Mouse (Mus musculus) forebrain, embryonic 10.5 days (tissue): Measurements from ENCODE around the gene Zbtb38. TPM values are rescaled to one million over a fixed set of nuclear protein-coding genes. Genes with fewer than 3 reads are reported as not detected.

Experiments used
- DNase-seq: peaks from one replicate; pipeline ENCODE4 v3.0.0-alpha.2; 2017; ENCODE audit warnings: low spot score; ENCODE audit errors: extremely low spot score
- H3K27ac ChIP-seq: fragments of 300-500 bp; sonication (generic); 2 replicates; pipeline ENCODE4 v1.5.1; 2016; ENCODE audit warnings: mild to moderate bottlenecking
- H3K27me3 ChIP-seq: fragments of 300-500 bp; sonication (generic); 2 replicates; pipeline ENCODE4 v1.6.1; 2016; ENCODE audit warnings: mild to moderate bottlenecking; ENCODE audit not compliant: poor library complexity, severe bottlenecking
- H3K36me3 ChIP-seq: fragments of 300-500 bp; sonication (generic); replicated peaks from 2 replicates; pipeline ENCODE4 v1.6.1; 2016; ENCODE audit warnings: mild to moderate bottlenecking, moderate library complexity
- H3K4me1 ChIP-seq: fragments of 300-500 bp; sonication (generic); 2 replicates; pipeline ENCODE4 v1.6.1; 2016
- H3K4me3 ChIP-seq: fragments of 300-500 bp; sonication (generic); 2 replicates; pipeline ENCODE4 v1.5.1; 2016; ENCODE audit warnings: mild to moderate bottlenecking, moderate library complexity
- H3K9me3 ChIP-seq: fragments of 300-500 bp; sonication (generic); 2 replicates; pipeline ENCODE4 v1.6.1; 2016; ENCODE audit warnings: mild to moderate bottlenecking, moderate library complexity
- WGBS: fragments of 180-500 bp; shearing (Covaris S2); methylation state at CpG from one replicate; pipeline ENCODE4 v1.1.7; 2016; 5-methylcytosine and 5-hydroxymethylcytosine counted together
- polyA plus RNA-seq: library from polyadenylated mRNA; unstranded; fragments of >200 nt; fragmentation: Nextera tagmentation; extraction: Ambion mirVana; gene quantifications from 2 replicates; pipeline ENCODE4 v1.2.1, GENCODE M21; 2016

Zbtb38 gene
- polyA plus RNA-seq, 1 experiment from 2014 or later = 9.4 TPM

DNA sequence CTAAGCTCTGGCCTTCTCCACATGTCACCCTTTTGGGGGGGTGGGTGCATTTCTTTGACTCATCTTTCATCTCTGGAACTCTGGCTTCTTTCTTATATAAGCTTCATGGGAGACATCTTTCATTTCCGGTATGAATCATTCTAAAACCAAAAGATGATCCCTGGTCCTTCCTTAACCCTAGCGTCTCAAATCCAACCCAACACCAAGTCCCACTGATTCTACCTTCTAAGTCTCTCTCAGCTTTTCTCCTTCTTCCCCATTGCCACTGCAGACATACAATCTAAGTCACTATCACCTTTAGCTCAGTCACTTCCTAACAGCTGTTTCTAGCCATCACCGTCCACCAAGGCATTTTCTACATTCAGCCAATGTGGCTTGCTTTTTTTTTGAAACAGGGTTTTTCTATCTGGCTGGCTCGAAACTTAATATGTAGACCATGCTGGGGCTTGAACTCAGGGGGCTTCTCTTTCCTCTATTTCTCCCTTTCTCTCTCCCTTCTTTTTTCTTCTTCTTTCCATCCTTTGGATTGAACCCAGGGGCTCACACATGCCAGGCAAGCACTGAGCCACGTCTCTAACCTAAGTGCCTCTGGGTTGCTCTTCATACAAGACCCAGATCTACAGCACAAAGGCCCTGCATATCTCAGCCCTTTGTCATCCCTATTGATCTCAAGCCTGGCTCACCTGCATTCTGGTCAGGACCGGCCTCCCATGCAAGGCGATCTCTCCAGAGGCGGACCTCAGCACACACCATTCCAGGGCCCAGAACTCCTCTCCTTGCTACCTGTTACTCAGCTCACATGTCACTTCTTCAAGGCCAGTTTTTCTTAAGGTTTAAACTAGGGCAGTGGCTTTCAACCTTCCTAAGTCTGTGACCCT is 76.6 kb downstream of the Zbtb38 start:
- Histone ChIP-seq H3K9me3 (no peaks in the 10 kb centered on the region), H3K27me3 (no peaks in the 10 kb centered on the region), H3K27ac (no peak overlapping the region), H3K36me3 (no peaks in the 10 kb centered on the region), H3K4me3 (no peak overlapping the region), H3K4me1 (0 out of 2 replicates have a peak, but pooled peaks cover 6% of the 10 kb centered on the region)
- DNase-seq = no peak
- WGBS = 87% methylated on average over 8 of the region's 8 CpGs

DNA sequence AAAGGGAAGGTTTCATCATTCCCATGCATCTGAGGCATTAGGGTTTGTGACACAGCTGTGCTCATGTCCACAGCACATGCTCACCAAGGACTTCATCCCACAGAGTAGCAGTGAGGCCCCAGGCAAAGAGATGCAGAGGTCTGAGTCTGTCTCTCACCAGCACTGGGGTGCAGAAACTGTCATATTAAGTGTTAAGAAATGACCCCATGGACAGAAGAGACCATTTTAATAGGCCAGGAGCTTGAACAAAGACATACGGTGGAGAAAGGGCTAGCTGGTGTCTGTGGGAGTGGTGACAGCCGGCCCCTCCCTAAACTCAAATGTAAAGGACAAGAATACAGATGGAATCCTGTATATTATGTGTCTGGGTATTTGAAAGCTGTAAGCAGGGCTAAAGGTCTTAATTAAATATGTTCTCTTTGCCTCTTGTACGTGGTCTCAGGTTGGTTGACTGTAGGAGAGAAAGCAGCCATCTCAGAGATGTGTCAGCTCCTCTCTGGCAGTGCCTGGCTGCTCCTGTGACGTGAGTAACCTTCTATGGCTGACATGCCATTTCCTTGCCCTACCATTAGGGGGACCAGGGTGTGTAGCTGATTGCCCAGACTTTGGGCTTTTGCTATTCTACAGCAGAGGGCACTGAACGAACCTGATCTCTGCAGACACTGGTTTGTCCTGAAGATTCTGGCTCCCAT is 77.4 kb downstream of the Zbtb38 start:
- Histone ChIP-seq H3K27ac (no peak overlapping the region), H3K27me3 (no peaks in the 10 kb centered on the region), H3K9me3 (no peaks in the 10 kb centered on the region), H3K4me1 (peaks cover 7% of the 10 kb centered on the region; the same call in 1 of the 2 replicates), H3K4me3 (no peak overlapping the region), H3K36me3 (no peaks in the 10 kb centered on the region)
- 38% methylated on average over 5 of the region's 5 CpGs for WGBS
- peak; percentile 37 for DNase-seq

DNA sequence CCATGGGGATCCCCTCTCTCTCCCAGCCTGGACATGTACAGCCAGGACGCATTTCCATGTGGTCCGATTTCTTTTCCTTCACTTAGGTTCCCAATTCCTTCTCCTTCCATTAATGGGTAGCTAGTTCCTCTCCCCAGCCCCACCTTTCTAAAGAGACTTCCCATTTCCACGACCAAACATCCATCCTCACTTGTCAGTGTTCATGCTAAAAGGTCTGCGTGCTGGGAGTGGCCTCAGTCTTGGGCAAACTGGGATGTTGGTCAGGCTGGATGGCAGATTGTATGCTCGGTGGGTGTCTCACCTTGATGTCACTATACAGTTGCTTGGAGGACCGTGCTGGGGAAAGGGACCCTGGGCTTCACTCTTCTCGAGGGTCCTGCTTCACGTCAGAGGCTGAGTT is 78.3 kb downstream of the Zbtb38 start:
- no peaks in the 10 kb centered on the region for H3K27me3 ChIP-seq
- DNase-seq = no peak
- H3K9me3 ChIP-seq = no peaks in the 10 kb centered on the region
- WGBS = 89% methylated on average over 8 of the region's 8 CpGs
- H3K36me3 ChIP-seq = no peaks in the 10 kb centered on the region
- H3K27ac ChIP-seq = no peak overlapping the region
- peaks cover 14% of the 10 kb centered on the region; the same call in 1 of the 2 replicates for H3K4me1 ChIP-seq
- H3K4me3 ChIP-seq = no peak overlapping the region

DNA sequence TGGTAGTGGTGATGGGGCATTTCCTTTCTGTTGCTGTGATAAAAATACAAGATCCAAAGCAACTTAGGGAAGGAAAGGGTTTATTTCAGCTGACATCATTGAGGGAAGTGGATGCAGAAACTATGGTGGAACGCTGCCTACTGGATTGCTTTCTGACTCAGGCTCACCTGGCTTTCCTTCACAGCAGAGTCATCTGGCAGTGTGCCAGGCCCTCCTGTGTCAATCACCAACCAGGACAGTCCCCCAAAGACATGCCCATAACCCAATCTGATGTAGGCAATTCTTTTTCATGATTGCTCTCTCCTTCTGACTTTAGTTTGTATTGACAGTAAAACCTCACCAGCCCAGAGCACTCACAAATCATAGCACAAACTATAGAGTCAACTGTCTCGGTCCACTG is 80.2 kb downstream of the Zbtb38 start:
- 96% methylated on average over 2 of the region's 2 CpGs for WGBS
- Histone ChIP-seq H3K27me3 (no peaks in the 10 kb centered on the region), H3K9me3 (no peaks in the 10 kb centered on the region), H3K4me3 (no peak overlapping the region), H3K4me1 (peaks cover 14% of the 10 kb centered on the region; the same call in 1 of the 2 replicates), H3K27ac (no peak overlapping the region), H3K36me3 (no peaks in the 10 kb centered on the region)
- no peak for DNase-seq

DNA sequence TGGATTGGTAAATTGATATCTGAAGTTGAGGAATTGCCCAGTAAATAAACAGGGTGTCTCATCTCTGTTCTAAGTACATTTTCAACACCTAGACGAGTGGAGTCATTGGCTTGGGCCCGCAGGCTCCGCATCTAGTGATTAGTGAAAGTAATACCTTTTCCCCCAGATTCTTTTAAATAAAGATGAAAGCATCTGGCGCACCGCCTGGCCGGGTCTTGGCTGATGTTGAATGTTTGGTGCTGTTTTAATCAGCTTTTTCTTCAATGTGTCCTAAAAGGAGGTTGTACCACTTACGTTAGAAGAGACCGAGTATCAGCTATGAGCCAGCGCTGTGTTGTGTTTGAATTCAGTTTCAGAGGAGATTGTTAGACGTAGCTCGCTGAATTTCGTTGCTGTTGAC is 81.4 kb downstream of the Zbtb38 start:
- Histone ChIP-seq H3K27ac (no peak overlapping the region), H3K36me3 (no peaks in the 10 kb centered on the region), H3K4me1 (peaks cover 14% of the 10 kb centered on the region; the same call in 1 of the 2 replicates), H3K27me3 (no peaks in the 10 kb centered on the region), H3K4me3 (no peak overlapping the region), H3K9me3 (no peaks in the 10 kb centered on the region)
- DNase-seq = no peak
- 94% methylated on average over 12 of the region's 12 CpGs for WGBS

DNA sequence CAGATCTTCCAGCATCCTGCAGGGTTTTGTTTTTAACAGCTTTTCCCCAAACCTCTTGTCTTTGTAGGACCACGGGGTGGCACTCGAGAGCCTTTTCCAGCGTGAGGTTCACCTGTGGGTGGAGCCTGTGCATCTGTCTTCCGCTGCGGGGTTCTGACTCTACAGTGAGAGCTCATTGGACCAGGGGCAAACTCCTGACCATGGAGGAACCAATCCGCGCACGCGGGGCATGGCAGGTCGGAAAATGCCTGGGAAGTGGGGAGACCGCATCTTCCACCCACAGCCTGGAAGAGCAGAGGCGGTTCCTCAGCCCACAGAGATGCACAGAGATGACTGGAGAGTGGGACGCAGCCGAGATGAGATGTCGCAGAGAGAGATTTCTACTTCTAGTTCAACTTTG is 82.8 kb downstream of the Zbtb38 start:
- Histone ChIP-seq H3K9me3 (no peaks in the 10 kb centered on the region), H3K36me3 (no peaks in the 10 kb centered on the region), H3K27me3 (no peaks in the 10 kb centered on the region), H3K4me3 (peak overlapping the region; percentile 45), H3K27ac (peak overlapping the region; percentile 86), H3K4me1 (peaks cover 8% of the 10 kb centered on the region; the same call in 1 of the 2 replicates)
- DNase-seq = peak; percentile 95
- 5% methylated on average over 15 of the region's 15 CpGs for WGBS

DNA sequence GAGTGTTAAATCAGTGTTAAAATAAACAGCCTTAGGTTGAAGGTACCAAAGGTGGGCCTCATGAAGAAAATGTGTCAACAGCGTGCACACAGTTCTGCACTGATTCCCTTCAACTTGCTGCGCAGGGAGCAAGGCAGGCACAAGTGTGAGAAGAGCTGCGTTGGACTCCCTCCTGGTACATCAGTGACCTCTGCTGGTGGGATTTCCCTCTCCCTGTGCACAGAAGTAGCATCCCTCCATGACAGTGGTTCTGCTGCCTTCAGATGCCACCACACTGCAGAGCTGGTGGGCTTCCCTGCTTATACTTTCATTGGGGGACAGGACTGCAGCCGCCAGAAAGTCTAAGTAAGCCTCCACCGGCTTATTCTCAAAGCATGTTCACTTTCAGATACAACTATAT is 84.0 kb downstream of the Zbtb38 start:
- peak; percentile 36 for DNase-seq
- H3K4me1 ChIP-seq = peaks cover 8% of the 10 kb centered on the region; the same call in 1 of the 2 replicates
- H3K36me3 ChIP-seq = no peaks in the 10 kb centered on the region
- no peaks in the 10 kb centered on the region for H3K9me3 ChIP-seq
- H3K27me3 ChIP-seq = no peaks in the 10 kb centered on the region
- no peak overlapping the region for H3K4me3 ChIP-seq
- 55% methylated on average over 5 of the region's 5 CpGs for WGBS
- H3K27ac ChIP-seq = no peak overlapping the region

DNA sequence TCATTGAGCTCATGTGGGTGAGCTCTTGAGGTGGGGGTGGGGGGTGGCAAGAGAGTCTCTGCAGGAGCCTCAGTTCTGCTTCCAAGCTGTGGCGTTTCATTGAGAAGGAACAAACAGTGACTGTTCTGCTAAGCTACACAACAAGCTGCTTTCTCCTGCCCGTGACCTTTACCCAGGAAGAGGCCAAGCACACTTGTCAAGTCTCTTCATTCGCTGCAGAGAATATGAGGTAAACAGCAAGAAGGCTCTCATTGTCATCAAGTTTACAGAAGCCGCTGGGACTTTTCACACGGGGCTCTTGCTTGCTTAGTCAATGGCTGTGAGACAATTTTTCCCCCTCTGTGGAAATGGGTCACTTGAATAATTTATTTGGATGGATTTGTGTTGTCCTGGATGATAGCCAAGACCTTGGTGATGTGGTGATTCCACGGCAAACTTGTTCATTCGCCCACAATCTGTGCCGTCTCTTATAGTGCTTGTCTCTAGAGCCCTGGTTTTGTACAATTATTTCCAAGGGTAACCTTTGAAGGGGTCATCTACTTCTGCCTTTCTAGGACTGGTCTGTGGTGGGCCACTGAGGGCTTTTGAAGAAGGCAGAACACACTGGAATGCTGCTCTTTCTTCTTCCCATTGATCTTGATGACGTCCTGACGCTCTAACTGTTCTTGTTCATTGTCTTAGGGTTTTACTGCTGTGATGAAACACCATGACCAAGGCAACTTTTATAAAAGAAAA is 92.0 kb downstream of the Zbtb38 start:
- no peaks in the 10 kb centered on the region for H3K36me3 ChIP-seq
- H3K4me3 ChIP-seq = no peak overlapping the region
- no peaks in the 10 kb centered on the region for H3K27me3 ChIP-seq
- no peak for DNase-seq
- H3K27ac ChIP-seq = no peak overlapping the region
- no peaks in the 10 kb centered on the region for H3K9me3 ChIP-seq
- 80% methylated on average over 10 of the region's 10 CpGs for WGBS
- H3K4me1 ChIP-seq = peaks cover 5% of the 10 kb centered on the region

DNA sequence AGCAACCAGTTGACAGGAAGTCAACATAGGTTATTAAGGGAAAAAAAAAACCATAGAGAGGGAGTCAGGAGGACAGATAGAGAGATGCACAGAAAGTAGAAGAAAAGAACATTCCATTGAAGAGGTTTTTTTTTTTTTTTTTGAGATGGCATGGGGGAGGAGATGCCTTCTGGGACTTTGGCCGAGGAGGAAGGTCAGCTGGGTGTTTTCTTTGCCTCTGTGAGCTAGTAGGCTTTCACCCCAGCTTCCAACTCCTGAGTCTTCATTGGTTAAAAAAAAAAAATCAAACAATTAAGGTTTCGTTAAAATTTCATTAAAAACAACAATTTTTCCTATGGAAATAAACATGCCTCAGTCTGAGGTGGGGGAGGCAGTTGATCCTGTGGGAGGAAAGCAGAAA is 92.8 kb downstream of the Zbtb38 start:
- H3K27me3 ChIP-seq = no peaks in the 10 kb centered on the region
- WGBS = 71% methylated on average over 2 of the region's 2 CpGs

DNA sequence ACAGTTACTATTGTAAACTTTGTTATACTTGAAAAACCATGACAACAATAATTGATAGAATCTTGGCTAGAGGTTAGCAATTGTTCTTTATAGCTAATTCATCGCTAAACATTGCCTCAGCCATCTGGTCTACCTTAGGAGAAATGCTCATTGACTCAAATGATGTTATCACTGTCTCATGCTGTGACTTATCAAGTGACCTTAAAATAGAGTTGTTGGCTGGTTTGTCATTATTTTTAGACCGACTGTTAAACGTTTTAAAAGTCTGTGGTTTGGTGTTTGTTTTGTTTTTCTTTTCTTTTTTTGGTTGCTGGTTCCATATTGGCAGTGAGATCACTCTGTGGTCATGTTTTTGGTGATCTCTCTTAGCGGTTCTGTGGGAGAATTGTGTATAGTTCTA is 99.1 kb downstream of the Zbtb38 start:
- Histone ChIP-seq H3K4me3 (no peak overlapping the region), H3K27ac (no peak overlapping the region), H3K27me3 (no peaks in the 10 kb centered on the region), H3K36me3 (no peaks in the 10 kb centered on the region), H3K4me1 (no peaks in the 10 kb centered on the region), H3K9me3 (no peaks in the 10 kb centered on the region)
- WGBS = 82% methylated on average over 4 of the region's 4 CpGs
- DNase-seq = no peak

More for the DNA sequence above, 92.8 kb downstream of the Zbtb38 start:
- H3K36me3 ChIP-seq = no peaks in the 10 kb centered on the region
- no peaks in the 10 kb centered on the region for H3K9me3 ChIP-seq
- H3K27ac ChIP-seq = no peak overlapping the region
- peaks cover 5% of the 10 kb centered on the region for H3K4me1 ChIP-seq
- H3K4me3 ChIP-seq = no peak overlapping the region
- DNase-seq = no peak

DNA sequence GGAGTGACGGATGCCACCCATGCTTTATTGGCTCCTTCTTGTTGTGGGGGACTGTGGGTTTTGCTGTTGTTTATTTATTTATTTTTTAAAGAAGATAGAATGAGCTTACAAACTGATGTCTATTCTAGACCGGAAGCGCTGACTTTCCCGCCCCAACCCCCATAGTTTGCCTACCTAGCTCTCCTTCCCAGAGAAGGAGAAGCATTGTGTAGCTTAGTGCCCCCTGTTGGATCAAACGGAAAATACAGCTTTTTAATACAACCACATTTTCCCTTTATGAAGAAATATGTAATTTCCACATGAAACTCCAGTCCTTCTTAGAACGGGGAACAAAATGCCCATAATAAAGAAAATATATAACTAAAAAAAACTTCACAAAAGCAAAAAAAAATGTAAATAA is 99.9 kb downstream of the Zbtb38 start:
- H3K4me1 ChIP-seq = no peaks in the 10 kb centered on the region
- no peak overlapping the region for H3K4me3 ChIP-seq
- DNase-seq = no peak
- H3K27ac ChIP-seq = no peak overlapping the region
- WGBS = 64% methylated on average over 6 of the region's 6 CpGs
- no peaks in the 10 kb centered on the region for H3K36me3 ChIP-seq
- no peaks in the 10 kb centered on the region for H3K9me3 ChIP-seq
- H3K27me3 ChIP-seq = no peaks in the 10 kb centered on the region

DNA sequence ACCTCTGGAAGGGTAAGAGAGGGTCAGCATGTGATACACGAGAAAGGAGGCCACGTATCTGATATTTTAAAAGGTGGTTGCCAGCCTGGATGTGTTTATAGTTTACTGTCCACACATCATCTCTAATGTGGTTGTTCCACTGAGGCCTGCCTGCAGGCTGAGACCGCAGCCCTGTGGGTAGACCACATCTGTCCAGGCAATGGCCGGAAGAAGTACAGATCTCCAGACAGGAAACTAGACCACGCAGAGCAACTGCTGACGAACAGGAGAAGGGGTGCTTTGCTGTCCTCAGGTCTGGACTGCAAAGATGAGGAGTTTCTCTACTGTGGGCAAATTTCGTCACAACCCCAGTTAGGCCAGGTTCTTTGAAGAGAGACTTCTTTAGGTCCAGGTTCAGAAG is 101.8 kb downstream of the Zbtb38 start:
- Histone ChIP-seq H3K27ac (no peak overlapping the region), H3K27me3 (no peaks in the 10 kb centered on the region), H3K4me1 (no peaks in the 10 kb centered on the region), H3K36me3 (no peaks in the 10 kb centered on the region), H3K9me3 (no peaks in the 10 kb centered on the region), H3K4me3 (no peak overlapping the region)
- 89% methylated on average over 7 of the region's 7 CpGs for WGBS
- no peak for DNase-seq
